Mouse (Mus musculus) intestine, embryonic 15.5 days (tissue): Measurements from ENCODE around the gene Camta1. TPM values are rescaled to one million over a fixed set of nuclear protein-coding genes. Genes with fewer than 3 reads are reported as not detected.
A peak's percentile ranks its signal among the peaks of the same experiment; 100 is the strongest.

ENCODE experiments used
- ATAC-seq: fragments of 200-750 bp; cut with Nextera tagmentation; 2 replicates; pipeline ENCODE4 v1.8.0; 2017; ENCODE audit warnings: moderate TSS enrichment, moderate library complexity
- H3K27ac ChIP-seq: fragments of 300-500 bp; sonication (generic); 2 replicates; pipeline ENCODE4 v1.5.1; 2015; ENCODE audit warnings: mild to moderate bottlenecking, inconsistent platforms
- H3K27me3 ChIP-seq: fragments of 300-500 bp; sonication (generic); replicated peaks from 2 replicates; pipeline ENCODE4 v1.6.1; 2015; ENCODE audit warnings: inconsistent platforms
- H3K36me3 ChIP-seq: fragments of 300-500 bp; sonication (generic); 2 replicates; pipeline ENCODE4 v1.6.1; 2015; ENCODE audit warnings: inconsistent platforms
- H3K4me1 ChIP-seq: fragments of 300-500 bp; sonication (generic); replicated peaks from 2 replicates; pipeline ENCODE4 v1.6.1; 2015; ENCODE audit warnings: inconsistent platforms
- H3K4me2 ChIP-seq: fragments of 300-500 bp; sonication (generic); replicated peaks from 2 replicates; pipeline ENCODE4 v1.6.1; 2015; ENCODE audit warnings: mild to moderate bottlenecking, inconsistent platforms
- H3K4me3 ChIP-seq: fragments of 300-500 bp; sonication (generic); replicated peaks from 2 replicates; pipeline ENCODE4 v1.5.1; 2015; ENCODE audit warnings: inconsistent platforms
- H3K9ac ChIP-seq: fragments of 300-500 bp; sonication (generic); 2 replicates; pipeline ENCODE4 v1.6.1; 2015; ENCODE audit warnings: inconsistent platforms
- H3K9me3 ChIP-seq: fragments of 300-500 bp; sonication (generic); 2 replicates; pipeline ENCODE4 v1.6.1; 2016; ENCODE audit warnings: inconsistent platforms
- WGBS: fragments of 180-500 bp; shearing (Covaris S2); methylation state at CpG from one replicate; pipeline ENCODE4 v1.1.7; 2015; 5-methylcytosine and 5-hydroxymethylcytosine counted together
- polyA plus RNA-seq: library from polyadenylated mRNA; unstranded; fragments of >200 nt; fragmentation: Nextera tagmentation; extraction: Ambion mirVana; gene quantifications from 2 replicates; pipeline ENCODE4 v1.2.1, GENCODE M21; 2015

Camta1 gene
- polyA plus RNA-seq, 1 experiment from 2014 or later: 75.7 TPM

DNA sequence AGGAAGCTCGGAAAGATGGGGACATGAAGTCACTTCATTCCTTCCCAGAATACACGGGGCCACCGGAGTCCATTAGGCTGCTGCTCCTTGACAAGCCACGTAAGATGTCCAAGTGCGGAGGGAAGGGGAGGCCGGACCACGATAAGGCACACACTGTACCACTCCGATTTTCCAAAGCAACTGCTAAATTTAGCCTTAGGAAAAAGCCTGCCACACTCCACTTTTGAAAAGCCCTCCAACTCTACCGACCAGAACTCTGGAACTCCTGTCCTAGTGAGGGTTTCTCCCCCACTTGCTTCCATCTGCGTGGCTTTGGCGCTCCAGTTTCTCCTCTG is 764.6 kb downstream of the Camta1 start:
- WGBS: 88% methylated on average over 11 of the region's 11 CpGs
- Histone ChIP-seq H3K27ac (no peak overlapping the region), H3K4me3 (no peak overlapping the region), H3K27me3 (no peaks in the 10 kb centered on the region), H3K4me1 (no peaks in the 10 kb centered on the region), H3K9me3 (no peaks in the 10 kb centered on the region), H3K4me2 (no peak overlapping the region), H3K9ac (no peak overlapping the region), H3K36me3 (no peaks in the 10 kb centered on the region)
- ATAC-seq: no peak

- Histone ChIP-seq H3K4me2 (no peak overlapping the region), H3K9me3 (no peaks in the 10 kb centered on the region), H3K27me3 (no peaks in the 10 kb centered on the region), H3K4me1 (no peaks in the 10 kb centered on the region), H3K9ac (no peak overlapping the region), H3K4me3 (no peak overlapping the region), H3K27ac (no peak overlapping the region), H3K36me3 (no peaks in the 10 kb centered on the region)
- WGBS: 76% methylated on average over 18 of the region's 18 CpGs
- no peak for ATAC-seq
Measured at GRCm38 (mm10) chr4:151096334-151097103, 765.2 kb downstream of the Camta1 start.

DNA sequence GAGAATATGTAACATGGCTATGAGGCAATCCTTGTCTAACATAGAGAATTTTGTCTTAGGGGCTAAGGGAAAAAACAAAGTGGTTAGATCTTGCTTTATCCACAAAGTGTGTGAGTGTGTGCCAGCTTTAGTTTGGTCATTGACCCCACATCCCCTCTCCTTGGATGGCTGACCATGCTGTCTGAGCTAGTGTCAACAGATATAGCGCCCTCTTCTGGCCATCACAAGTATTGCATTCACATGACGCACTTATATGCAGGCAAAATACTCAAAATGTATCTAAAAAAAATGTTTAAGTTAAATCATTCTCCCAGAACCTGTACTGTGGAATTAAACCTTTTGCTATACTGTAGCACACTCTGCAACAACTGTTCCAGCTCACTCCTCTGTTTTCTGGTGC is 766.5 kb downstream of the Camta1 start:
- WGBS: 41% methylated on average over 2 of the region's 2 CpGs
- no peak for ATAC-seq

GRCm38 (mm10) chr4:151089270-151089669 is 772.4 kb downstream of the Camta1 start, which contains the start of gene Gm13090:
Gene Gm13090 (plus strand): TSS chr4:151089570.
- ATAC-seq: no peak
- whole genome bisulfite sequencing: 83% methylated on average over 7 of the region's 7 CpGs

More for the DNA sequence above, 766.5 kb downstream of the Camta1 start:
- Histone ChIP-seq H3K4me2 (no peak overlapping the region), H3K36me3 (no peaks in the 10 kb centered on the region), H3K27ac (no peak overlapping the region), H3K9me3 (no peaks in the 10 kb centered on the region), H3K4me1 (no peaks in the 10 kb centered on the region), H3K9ac (no peak overlapping the region), H3K27me3 (no peaks in the 10 kb centered on the region), H3K4me3 (no peak overlapping the region)

DNA sequence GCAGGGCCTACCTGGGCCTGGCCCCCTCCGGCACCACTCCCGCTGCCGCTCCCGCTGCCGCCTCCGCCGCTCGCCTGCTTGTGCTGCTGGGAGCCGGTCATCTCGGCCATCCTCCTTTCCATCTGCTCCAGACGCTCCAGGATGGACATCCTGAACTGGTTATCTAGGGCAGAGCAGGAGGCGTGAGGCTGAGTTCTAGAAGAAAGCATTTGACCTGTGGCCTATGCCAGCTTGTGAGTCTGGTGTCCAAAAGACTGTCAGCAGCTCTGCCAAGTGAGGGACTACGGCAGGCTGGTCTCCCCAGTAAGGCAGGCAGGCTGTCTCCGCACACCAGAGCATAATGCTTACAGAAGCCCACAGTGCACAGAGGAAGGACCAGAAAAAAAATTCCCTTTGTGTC is 772.9 kb downstream of the Camta1 start:
- ATAC-seq: no peak
- Histone ChIP-seq H3K36me3 (no peaks in the 10 kb centered on the region), H3K27ac (no peak overlapping the region), H3K4me1 (no peaks in the 10 kb centered on the region), H3K4me2 (no peak overlapping the region), H3K9ac (no peak overlapping the region), H3K27me3 (no peaks in the 10 kb centered on the region), H3K4me3 (no peak overlapping the region), H3K9me3 (no peaks in the 10 kb centered on the region)
- 91% methylated on average over 14 of the region's 14 CpGs for WGBS

More at GRCm38 (mm10) chr4:151089270-151089669, 772.4 kb downstream of the Camta1 start, which contains the start of gene Gm13090:
- Histone ChIP-seq H3K27ac (no peak within 1 kb of the TSS), H3K9me3 (no peaks in the 10 kb centered on the region), H3K27me3 (no peaks in the 10 kb centered on the region), H3K4me2 (no peak within 1 kb of the TSS), H3K36me3 (no peaks in the 10 kb centered on the region), H3K4me3 (no peak within 1 kb of the TSS), H3K9ac (no peak within 1 kb of the TSS; the same call in 1 of the 2 replicates), H3K4me1 (no peaks in the 10 kb centered on the region)

- 98% methylated on average over 1 of the region's 1 CpGs for WGBS
- Histone ChIP-seq H3K27ac (no peak overlapping the region), H3K36me3 (no peaks in the 10 kb centered on the region), H3K9me3 (no peaks in the 10 kb centered on the region), H3K4me3 (no peak overlapping the region), H3K4me2 (no peak overlapping the region), H3K9ac (no peak overlapping the region), H3K27me3 (no peaks in the 10 kb centered on the region), H3K4me1 (no peaks in the 10 kb centered on the region)
- no peak for ATAC-seq
Measured at GRCm38 (mm10) chr4:151087358-151087757, 774.3 kb downstream of the Camta1 start.

DNA sequence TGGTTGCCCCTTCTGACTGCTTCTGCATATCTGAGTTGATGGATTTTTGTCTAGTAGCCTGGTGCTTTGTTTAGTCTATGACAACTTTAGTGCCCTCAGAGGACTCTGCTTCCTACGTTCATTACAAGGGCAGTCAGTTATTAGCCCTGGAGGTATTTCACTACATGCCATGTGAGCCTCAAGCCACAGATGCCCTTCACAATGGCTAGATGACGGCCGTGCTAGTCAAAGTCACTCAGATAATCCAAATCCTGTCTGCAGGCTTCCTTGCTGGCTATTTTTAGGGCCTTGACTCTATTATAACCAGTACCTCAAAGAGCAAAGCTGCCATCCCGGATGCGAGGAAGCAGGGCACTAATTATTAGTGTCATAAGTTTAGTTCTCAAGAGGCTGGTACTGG is 778.6 kb downstream of the Camta1 start:
- WGBS: 69% methylated on average over 5 of the region's 5 CpGs
- no peaks in the 10 kb centered on the region for H3K4me1 ChIP-seq
- H3K4me3 ChIP-seq: no peak overlapping the region
- H3K4me2 ChIP-seq: no peak overlapping the region
- H3K36me3 ChIP-seq: no peaks in the 10 kb centered on the region
- ATAC-seq: no peak
- no peaks in the 10 kb centered on the region for H3K27me3 ChIP-seq
- no peak overlapping the region for H3K27ac ChIP-seq
- H3K9me3 ChIP-seq: no peaks in the 10 kb centered on the region
- H3K9ac ChIP-seq: no peak overlapping the region

DNA sequence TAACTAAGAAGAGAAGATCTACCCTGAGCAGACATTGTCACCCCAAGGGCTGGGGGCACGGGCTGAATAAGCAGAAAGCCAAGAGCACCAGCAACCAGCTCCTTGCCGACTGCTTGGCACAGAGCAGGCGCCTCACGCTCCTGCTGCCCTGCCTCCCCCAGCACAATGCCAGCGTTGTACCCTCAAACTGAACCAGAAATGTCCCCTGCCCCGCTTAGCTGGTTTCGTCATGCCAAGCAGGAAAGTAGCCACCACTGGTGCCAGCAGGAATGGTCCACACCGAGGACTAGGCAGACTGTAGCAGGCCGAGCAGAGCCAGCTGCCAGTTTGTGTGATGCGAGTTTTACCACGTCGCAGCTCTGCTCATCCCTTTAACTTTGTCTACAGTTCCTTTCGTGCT is 779.7 kb downstream of the Camta1 start:
- 91% methylated on average over 13 of the region's 13 CpGs for WGBS
- Histone ChIP-seq H3K4me2 (no peak overlapping the region), H3K36me3 (no peaks in the 10 kb centered on the region), H3K9me3 (no peaks in the 10 kb centered on the region), H3K27me3 (no peaks in the 10 kb centered on the region), H3K4me3 (no peak overlapping the region), H3K9ac (no peak overlapping the region), H3K4me1 (no peaks in the 10 kb centered on the region), H3K27ac (no peak overlapping the region)
- no peak for ATAC-seq

GRCm38 (mm10) chr4:151081355-151081754 is 780.3 kb downstream of the Camta1 start:
- no peak for ATAC-seq
- 79% methylated on average over 2 of the region's 2 CpGs for WGBS
- H3K4me3 ChIP-seq: no peak overlapping the region
- H3K27me3 ChIP-seq: no peaks in the 10 kb centered on the region
- H3K36me3 ChIP-seq: no peaks in the 10 kb centered on the region
- no peaks in the 10 kb centered on the region for H3K4me1 ChIP-seq
- no peaks in the 10 kb centered on the region for H3K9me3 ChIP-seq
- H3K27ac ChIP-seq: no peak overlapping the region
- H3K4me2 ChIP-seq: no peak overlapping the region
- no peak overlapping the region for H3K9ac ChIP-seq

- H3K27ac ChIP-seq: no peak overlapping the region
- H3K27me3 ChIP-seq: no peaks in the 10 kb centered on the region
- H3K4me3 ChIP-seq: no peak overlapping the region
- H3K9me3 ChIP-seq: no peaks in the 10 kb centered on the region
- no peak overlapping the region for H3K9ac ChIP-seq
- H3K36me3 ChIP-seq: no peaks in the 10 kb centered on the region
- H3K4me1 ChIP-seq: no peaks in the 10 kb centered on the region
- no peak for ATAC-seq
- WGBS: 90% methylated on average over 15 of the region's 15 CpGs
- H3K4me2 ChIP-seq: no peak overlapping the region
Measured at GRCm38 (mm10) chr4:151074817-151075216, 786.9 kb downstream of the Camta1 start.

GRCm38 (mm10) chr4:151073108-151073744 is 788.5 kb downstream of the Camta1 start:
- no peak overlapping the region for H3K4me2 ChIP-seq
- H3K9me3 ChIP-seq: no peaks in the 10 kb centered on the region
- no peaks in the 10 kb centered on the region for H3K4me1 ChIP-seq
- no peak overlapping the region for H3K9ac ChIP-seq
- H3K36me3 ChIP-seq: no peaks in the 10 kb centered on the region
- 50% methylated on average over 13 of the region's 13 CpGs for WGBS
- no peak overlapping the region for H3K4me3 ChIP-seq
- no peaks in the 10 kb centered on the region for H3K27me3 ChIP-seq
- ATAC-seq: peak; percentile 70
- no peak overlapping the region for H3K27ac ChIP-seq

- WGBS: 73% methylated on average over 7 of the region's 7 CpGs
- Histone ChIP-seq H3K9me3 (no peaks in the 10 kb centered on the region), H3K4me1 (no peaks in the 10 kb centered on the region), H3K9ac (no peak overlapping the region), H3K4me2 (no peak overlapping the region), H3K36me3 (no peaks in the 10 kb centered on the region), H3K4me3 (no peak overlapping the region), H3K27ac (no peak overlapping the region), H3K27me3 (no peaks in the 10 kb centered on the region)
- ATAC-seq: no peak
Measured at GRCm38 (mm10) chr4:151070962-151071361, 790.7 kb downstream of the Camta1 start.

GRCm38 (mm10) chr4:151068751-151069150 is 792.9 kb downstream of the Camta1 start:
- no peaks in the 10 kb centered on the region for H3K4me1 ChIP-seq
- WGBS: 75% methylated on average over 4 of the region's 4 CpGs
- no peak overlapping the region for H3K4me3 ChIP-seq
- no peaks in the 10 kb centered on the region for H3K9me3 ChIP-seq
- no peak overlapping the region for H3K4me2 ChIP-seq
- no peak for ATAC-seq
- no peaks in the 10 kb centered on the region for H3K36me3 ChIP-seq
- H3K9ac ChIP-seq: no peak overlapping the region
- H3K27me3 ChIP-seq: no peaks in the 10 kb centered on the region
- H3K27ac ChIP-seq: no peak overlapping the region
